In genomic region chr7:75709936-75710335, GRCm38 (mm10) we compare ENCODE assay signal across 33 mouse cellular contexts.
"Had no signal": no experiment of that assay in that cellular context is flagged by ENCODE, and none has a peak within 500 bp of the region (broad histone marks: within the 10 kb centered on the region; RNA-seq: fewer than 3 reads in every experiment).

No protein-coding gene starts in this region.

- H3K9me3 ChIP-seq: heart, embryonic 10.5 days; heart, embryonic 12.5 days; heart, embryonic 13.5 days; heart, embryonic 15.5 days; hindbrain, embryonic 10.5 days; hindbrain, embryonic 12.5 days; hindbrain, embryonic 13.5 days; hindbrain, embryonic 15.5 days; intestine, embryonic 15.5 days; kidney, embryonic 15.5 days had no signal

- H3K36me3 ChIP-seq: hindbrain, embryonic 15.5 days had no signal

- H3K27ac ChIP-seq: heart, embryonic 10.5 days; heart, embryonic 13.5 days; heart, embryonic 15.5 days; hindbrain, embryonic 10.5 days; hindbrain, embryonic 12.5 days; hindbrain, embryonic 13.5 days; hindbrain, embryonic 14.5 days; hindbrain, embryonic 15.5 days; hindbrain, postnatal 0 days; intestine, embryonic 15.5 days; kidney, embryonic 15.5 days; kidney, postnatal 0 days; layer of hippocampus, adult 2 months had no signal

- H3K4me3 ChIP-seq: heart, embryonic 10.5 days; heart, embryonic 12.5 days; heart, embryonic 13.5 days; heart, embryonic 15.5 days; hindbrain, embryonic 10.5 days; hindbrain, embryonic 12.5 days; hindbrain, embryonic 13.5 days; hindbrain, embryonic 15.5 days; intestine, embryonic 15.5 days; kidney, embryonic 15.5 days; layer of hippocampus, adult 2 months had no signal

- ATAC-seq: hindbrain, embryonic 16.5 days; hindbrain, postnatal 0 days; intestine, embryonic 15.5 days; intestine, embryonic 16.5 days; intestine, postnatal 0 days had no signal

- DNase-seq: heart, postnatal 10 days; heart, postnatal 14 days; heart, postnatal 36 days; heart, postnatal 4 days; kidney, adult 11 months; kidney, adult 18-20 months; kidney, adult 2 months; kidney, adult 8-10 months; kidney, adult 9 months; kidney, postnatal 10 days; kidney, postnatal 14 days; kidney, postnatal 25 days; kidney, postnatal 36 days; kidney, postnatal 4 days; layer of hippocampus, postnatal 36 days had no signal

- H3K4me2 ChIP-seq: heart, embryonic 11.5 days; heart, embryonic 12.5 days; heart, embryonic 13.5 days; heart, embryonic 15.5 days; hindbrain, embryonic 12.5 days; hindbrain, embryonic 13.5 days; hindbrain, embryonic 14.5 days; hindbrain, embryonic 15.5 days; intestine, embryonic 15.5 days; kidney, embryonic 15.5 days had no signal

- H3K27me3 ChIP-seq: heart, embryonic 12.5 days; heart, embryonic 13.5 days; heart, embryonic 15.5 days; hindbrain, embryonic 12.5 days; hindbrain, embryonic 13.5 days; hindbrain, embryonic 15.5 days; intestine, embryonic 15.5 days; kidney, embryonic 15.5 days had no signal

- H3K9ac ChIP-seq: heart, embryonic 12.5 days; heart, embryonic 13.5 days; heart, embryonic 15.5 days; hindbrain, embryonic 12.5 days; hindbrain, embryonic 13.5 days; hindbrain, embryonic 14.5 days; hindbrain, embryonic 15.5 days; intestine, embryonic 15.5 days; kidney, embryonic 15.5 days had no signal

- H3K4me1 ChIP-seq: heart, embryonic 10.5 days; hindbrain, embryonic 10.5 days; hindbrain, embryonic 12.5 days; hindbrain, embryonic 13.5 days; hindbrain, embryonic 15.5 days; intestine, embryonic 15.5 days; kidney, embryonic 15.5 days had no signal
